Mouse (Mus musculus): ENCODE results near the gene Oaz2. TPM values are rescaled to one million over a fixed set of nuclear protein-coding genes. Genes with fewer than 3 reads are reported as not detected.
A peak's percentile ranks its signal among the peaks of the same experiment; 100 is the strongest.

Oaz2 gene
- total and polyA plus RNA-seq, 3 experiments = 30.2 to 61.4 (median 35.3) TPM

GRCm38 (mm10) chr9:65644960-65645359, 22.8 kb upstream of the Oaz2 start:
- Histone ChIP-seq H3K9me3 (replicated peaks; ENCODE audit: low read length) (no peaks in the 10 kb centered on the region), H3K9ac (ENCODE audit: insufficient read depth, low read depth) (no peak overlapping the region), H3K4me3 (replicated peaks in 1 of 3; ENCODE audit: low read depth in 2 of 3, low read length in 2 of 3, poor library complexity in 1 of 3) (no peak overlapping the region), H3K4me2 (ENCODE audit: insufficient read depth, low read depth, poor library complexity, severe bottlenecking) (no peak overlapping the region), H3K79me2 (replicated peaks; ENCODE audit: control insufficient read depth, extremely low read depth, insufficient read depth, poor library complexity, severe bottlenecking) (no peaks in the 10 kb centered on the region), H3K36me3 (replicated peaks in 1 of 2; ENCODE audit: control insufficient read depth in 1 of 2, insufficient read depth in 1 of 2, low read length in 1 of 2) (no peaks in the 10 kb centered on the region), H3K27me3 (replicated peaks) (no peaks in the 10 kb centered on the region), H3K27ac (ENCODE audit: insufficient read depth, low read depth) (no peak overlapping the region), H3K4me1 (ENCODE audit: control insufficient read depth in 1 of 2, insufficient read depth in 2 of 2) (peaks cover 0 to 8% of the 10 kb centered on the region in 2 experiments; a peak in 2 of 4 replicates)
- TF ChIP-seq RAD21 (IDR thresholded peaks at IDR 0.05; ENCODE audit: low read depth, low read length) = no peak
- no peak for TF ChIP-seq ZC3H11A (IDR thresholded peaks at IDR 0.05; ENCODE audit: low read depth, low read length)
- TF ChIP-seq MXI1 (IDR thresholded peaks at IDR 0.05; ENCODE audit: low read depth, low read length) = no peak
- TF ChIP-seq EP300 (IDR thresholded peaks at IDR 0.05; ENCODE audit: low read length) = no peak
- no peak for TF ChIP-seq SIN3A (IDR thresholded peaks at IDR 0.05; ENCODE audit: low read length)
- no peak for TF ChIP-seq KAT2A (IDR thresholded peaks at IDR 0.05; ENCODE audit: insufficient replicate concordance, low read length)
- TF ChIP-seq PAX5 (IDR thresholded peaks at IDR 0.05; ENCODE audit: low read length) = no peak
- no peak for TF ChIP-seq E2F4 (IDR thresholded peaks at IDR 0.05; ENCODE audit: insufficient replicate concordance, low read depth, low read length)
- TF ChIP-seq RCOR1 (conservative IDR thresholded peaks at IDR 0.05; ENCODE audit: low read depth, low read length) = no peak
- no peak for TF ChIP-seq MAZ (IDR thresholded peaks at IDR 0.05; ENCODE audit: low read depth, low read length)
- no peak for TF ChIP-seq POLR2A (IDR thresholded peaks at IDR 0.05; ENCODE audit: low read depth, low read length)
- no peak for TF ChIP-seq ETS1 (conservative IDR thresholded peaks at IDR 0.05; ENCODE audit: low read depth, low read length)
- no peak for TF ChIP-seq MEF2A (IDR thresholded peaks at IDR 0.05; ENCODE audit: borderline replicate concordance, low read depth, low read length)
- TF ChIP-seq POLR2AphosphoS2 (IDR thresholded peaks at IDR 0.05; ENCODE audit: low read depth, low read length) = no peak
- TF ChIP-seq MYC (IDR thresholded peaks at IDR 0.05; ENCODE audit: low read depth, low read length) = no peak
- TF ChIP-seq CHD1 (IDR thresholded peaks at IDR 0.05; ENCODE audit: low read depth, low read length) = no peak
- TF ChIP-seq BHLHE40 (IDR thresholded peaks at IDR 0.05; ENCODE audit: low read depth, low read length) = no peak
- no peak for TF ChIP-seq SMC3 (IDR thresholded peaks at IDR 0.05; ENCODE audit: low read depth, low read length)
- no peak for TF ChIP-seq IRF4 (IDR thresholded peaks at IDR 0.05; ENCODE audit: low read depth, low read length)
- DNase-seq (ENCODE audit: extremely low read depth) = no peak
- dilution Hi-C loops (cut with MboI; ENCODE audit: extremely low pct_ligation_motif_present, extremely low pct_unique_long_range_greater_than_20kb, low sequenced_read_pairs) (no loop called here), in situ Hi-C loops (cut with MboI; ENCODE audit: low pct_ligation_motif_present, low pct_unique_long_range_greater_than_20kb, low sequenced_read_pairs) (no loop called here)

DNA sequence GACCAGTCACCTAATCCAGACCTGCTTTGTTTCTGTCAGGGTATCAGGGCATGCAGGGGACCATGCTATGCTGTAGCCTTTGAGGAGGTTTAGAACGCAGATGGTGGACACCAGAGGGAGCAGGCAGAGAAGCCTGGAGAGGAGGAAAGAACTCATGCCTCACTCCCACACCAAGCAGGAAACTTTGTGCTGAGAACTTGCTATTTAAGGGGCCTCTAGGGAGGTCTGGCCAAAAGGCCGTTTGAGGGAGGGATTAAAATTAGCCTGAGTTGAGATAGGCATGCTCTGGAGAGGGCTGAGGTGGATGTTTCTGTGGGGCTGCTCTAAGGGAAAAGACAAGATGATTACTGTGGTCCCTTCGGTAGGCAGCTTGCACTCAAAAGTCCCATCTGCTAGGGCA, 21.8 kb upstream of the Oaz2 start:
- DNase-seq (ENCODE audit: extremely low read depth) = no peak
- 0 out of 4 replicates have a peak, but pooled peaks of 1 of the 2 experiments have one; percentile 5 for TF ChIP-seq CTCF (conservative IDR thresholded peaks at IDR 0.05 in 1 of 2, IDR thresholded peaks at IDR 0.05 in 1 of 2; ENCODE audit: low read depth in 2 of 2, low read length in 2 of 2)
- TF ChIP-seq MAZ (IDR thresholded peaks at IDR 0.05; ENCODE audit: low read depth, low read length) = no peak
- Histone ChIP-seq H3K27ac (ENCODE audit: insufficient read depth, low read depth) (no peak overlapping the region), H3K27me3 (replicated peaks) (no peaks in the 10 kb centered on the region), H3K79me2 (replicated peaks; ENCODE audit: control insufficient read depth, extremely low read depth, insufficient read depth, poor library complexity, severe bottlenecking) (no peaks in the 10 kb centered on the region), H3K36me3 (replicated peaks in 1 of 2; ENCODE audit: control insufficient read depth in 1 of 2, insufficient read depth in 1 of 2, low read length in 1 of 2) (no peaks in the 10 kb centered on the region), H3K4me2 (ENCODE audit: insufficient read depth, low read depth, poor library complexity, severe bottlenecking) (no peak overlapping the region), H3K9ac (ENCODE audit: insufficient read depth, low read depth) (no peak overlapping the region), H3K9me3 (replicated peaks; ENCODE audit: low read length) (no peaks in the 10 kb centered on the region), H3K4me1 (ENCODE audit: control insufficient read depth in 1 of 2, insufficient read depth in 2 of 2) (peaks cover 0 to 8% of the 10 kb centered on the region in 2 experiments; a peak in 2 of 4 replicates), H3K4me3 (replicated peaks in 1 of 3; ENCODE audit: low read depth in 2 of 3, low read length in 2 of 3, poor library complexity in 1 of 3) (no peak overlapping the region)
- in situ Hi-C loops (cut with MboI; ENCODE audit: low pct_ligation_motif_present, low pct_unique_long_range_greater_than_20kb, low sequenced_read_pairs) = no loop called here
- dilution Hi-C loops (cut with MboI; ENCODE audit: extremely low pct_ligation_motif_present, extremely low pct_unique_long_range_greater_than_20kb, low sequenced_read_pairs) = no loop called here
